Mouse (Mus musculus) stomach, postnatal 0 days (tissue): Measurements from ENCODE around the gene Gm12355.
"Not testable (repeated sequence)": the region's sequence is repeated elsewhere in the genome, so short reads cannot be mapped to it uniquely, and the experiment has no call there.

Source experiments
- CTCF ChIP-seq: IDR thresholded peaks from 2 replicates; pipeline ENCODE4 v1.5.1; 2016; ENCODE audit warnings: antibody characterized with exemption, low read depth, mild to moderate bottlenecking, moderate library complexity
- EP300 ChIP-seq: optimal IDR thresholded peaks from 2 replicates; pipeline ENCODE3; 2016; ENCODE audit warnings: antibody characterized with exemption

DNA sequence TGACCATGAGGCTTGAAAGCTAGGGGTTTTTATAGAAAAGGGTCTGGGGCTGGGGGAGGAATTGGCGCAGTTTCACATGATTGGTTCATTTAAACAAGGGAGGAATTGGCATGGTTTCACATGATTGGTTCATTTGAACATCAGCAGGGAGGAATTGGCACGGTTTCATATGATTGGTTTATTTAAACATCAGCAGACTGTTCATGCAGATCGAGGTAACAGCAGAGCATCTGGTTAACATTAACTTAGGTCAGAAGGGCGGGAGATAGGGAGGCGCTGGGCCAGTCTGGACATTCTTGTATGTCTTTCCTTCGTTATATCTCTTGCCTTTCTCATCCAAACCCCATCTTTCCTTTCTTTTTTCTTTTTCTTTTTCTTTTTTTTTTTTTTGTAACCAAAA, 1.5 kb downstream of the Gm12355 start:
- TF ChIP-seq CTCF, EP300: not testable (repeated sequence)
